Mouse (Mus musculus): ENCODE measurements around the gene Cerk.

Gene Cerk

GRCm38 (mm10) chr15:86159719-86160118 lies 26.2 kb downstream of the Cerk start:
- DNase-seq = peak in 1 of 2 experiments; percentile 40

GRCm38 (mm10) chr15:86159093-86159492 lies 26.8 kb downstream of the Cerk start:
- no peak for DNase-seq

DNA sequence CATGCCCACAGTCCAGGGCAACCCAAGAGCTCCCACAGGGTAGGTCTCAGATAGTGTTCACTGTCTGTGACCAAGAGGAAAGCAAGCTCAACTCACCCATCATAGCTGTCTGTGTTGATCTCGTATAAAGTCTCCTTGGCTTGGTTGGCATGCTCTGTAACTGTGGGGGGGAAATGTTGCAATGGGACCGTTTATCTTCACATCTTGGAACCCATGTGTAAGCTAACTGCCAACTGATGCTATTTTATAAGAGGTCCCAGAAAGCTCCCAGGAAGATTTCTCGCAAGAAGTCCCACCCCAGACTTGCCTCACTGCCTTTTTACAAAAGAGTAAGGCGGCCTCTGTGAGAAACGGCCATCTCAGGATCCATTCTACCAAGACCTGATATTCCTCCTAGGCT lies 29.4 kb downstream of the Cerk start:
- no peak for DNase-seq

- no peak for DNase-seq
Observed at GRCm38 (mm10) chr15:86153481-86153960, 32.4 kb downstream of the Cerk start.

GRCm38 (mm10) chr15:86150593-86150992 lies 35.3 kb downstream of the Cerk start:
- DNase-seq = no peak

- DNase-seq = no peak
Observed at GRCm38 (mm10) chr15:86146922-86147321, 39.0 kb downstream of the Cerk start.

- no peak for DNase-seq
Observed at GRCm38 (mm10) chr15:86145046-86145445, 40.9 kb downstream of the Cerk start.

DNA sequence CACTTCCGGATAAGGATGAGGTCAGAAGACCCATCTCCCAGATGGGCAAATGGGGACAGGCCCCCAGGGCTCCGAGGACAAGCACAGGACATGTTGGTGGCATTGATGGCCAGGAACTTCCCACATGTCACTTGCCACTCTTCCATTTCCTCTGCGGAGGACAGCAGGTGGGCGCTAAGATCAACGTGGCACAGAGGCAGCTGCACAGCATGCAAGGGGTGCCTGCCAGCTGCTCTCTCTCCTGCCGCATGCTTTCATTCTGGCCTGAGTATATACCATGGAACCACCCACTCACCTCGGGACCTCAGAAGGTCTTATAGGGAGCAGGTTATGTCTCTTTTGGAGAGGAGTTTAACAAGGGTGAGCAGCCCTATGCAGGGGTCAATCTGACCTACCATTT lies 41.4 kb downstream of the Cerk start:
- no peak for DNase-seq

GRCm38 (mm10) chr15:86140323-86140722 lies 45.6 kb downstream of the Cerk start:
- peak; percentile 67 to 72 for DNase-seq

DNA sequence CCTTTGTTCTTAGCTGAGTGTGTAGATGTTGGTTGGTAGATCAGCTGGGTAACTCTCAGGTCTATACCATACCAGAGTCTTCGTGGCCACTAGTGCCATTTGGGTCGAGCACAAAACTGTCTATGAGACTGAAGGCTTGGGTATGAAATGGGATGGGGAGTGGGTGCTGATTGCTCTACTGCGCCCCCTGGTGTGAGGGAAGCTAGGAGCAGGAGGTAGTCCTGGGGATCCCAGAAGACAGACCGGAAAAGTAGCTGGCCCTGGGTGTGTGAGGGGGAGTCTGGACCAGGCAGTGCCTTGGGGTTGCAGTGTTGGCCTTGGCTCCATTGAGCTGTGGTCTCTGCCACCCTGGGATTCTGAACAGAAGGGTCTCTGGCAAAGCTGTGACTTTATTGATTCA lies 48.3 kb downstream of the Cerk start:
- DNase-seq = peak; percentile 74 to 77

DNA sequence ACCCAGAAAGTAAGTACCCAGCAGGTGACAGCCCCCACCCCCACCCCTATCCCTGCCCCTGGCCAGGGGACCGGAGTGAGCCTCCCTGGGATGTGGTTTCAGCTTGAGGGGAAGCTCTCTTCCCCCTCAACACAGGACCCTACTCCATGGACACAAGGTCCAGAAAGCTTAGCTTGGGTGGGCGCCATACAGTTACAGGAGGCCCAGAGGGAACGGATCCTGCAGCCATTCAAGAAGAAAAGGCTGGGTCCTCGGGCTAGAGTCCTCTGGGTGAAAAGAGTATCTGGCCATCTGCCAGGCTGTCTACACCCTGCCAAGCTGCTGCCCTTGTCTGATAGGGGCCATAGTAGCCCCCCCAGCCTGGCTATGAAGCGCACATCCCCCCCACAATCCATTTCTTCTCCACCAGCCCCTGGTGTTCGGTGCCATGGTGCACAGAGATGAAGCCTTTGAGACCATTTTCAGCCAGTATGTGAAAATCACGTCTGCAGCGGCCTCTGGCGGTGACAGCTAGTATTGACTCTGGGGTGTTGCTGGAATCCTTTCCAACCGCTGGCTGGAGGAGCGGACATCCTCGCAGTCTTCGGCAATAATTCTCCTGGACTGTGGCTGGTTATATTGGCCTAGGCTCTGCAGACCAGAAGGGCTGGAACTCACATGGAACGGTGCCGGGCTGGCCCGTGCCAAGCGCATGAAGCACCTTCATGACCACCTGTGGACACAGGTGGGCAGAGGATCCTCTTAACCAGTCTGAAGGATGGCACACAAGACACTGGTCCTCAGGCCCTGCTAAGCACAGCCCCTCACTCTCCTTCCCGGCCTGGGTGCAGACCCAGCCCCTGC lies 50.8 kb downstream of the Cerk start:
- DNase-seq = peak; percentile 83 to 84

GRCm38 (mm10) chr15:86130657-86131056 lies 55.3 kb downstream of the Cerk start:
- no peak for DNase-seq

GRCm38 (mm10) chr15:86129036-86129435 lies 56.9 kb downstream of the Cerk start:
- DNase-seq = no peak

GRCm38 (mm10) chr15:86124359-86124758 lies 61.6 kb downstream of the Cerk start:
- DNase-seq = peak; percentile 87 to 88

GRCm38 (mm10) chr15:86123409-86123808 lies 62.5 kb downstream of the Cerk start:
- no peak for DNase-seq

- no peak for DNase-seq
Observed at GRCm38 (mm10) chr15:86122261-86122949, 63.5 kb downstream of the Cerk start.

DNA sequence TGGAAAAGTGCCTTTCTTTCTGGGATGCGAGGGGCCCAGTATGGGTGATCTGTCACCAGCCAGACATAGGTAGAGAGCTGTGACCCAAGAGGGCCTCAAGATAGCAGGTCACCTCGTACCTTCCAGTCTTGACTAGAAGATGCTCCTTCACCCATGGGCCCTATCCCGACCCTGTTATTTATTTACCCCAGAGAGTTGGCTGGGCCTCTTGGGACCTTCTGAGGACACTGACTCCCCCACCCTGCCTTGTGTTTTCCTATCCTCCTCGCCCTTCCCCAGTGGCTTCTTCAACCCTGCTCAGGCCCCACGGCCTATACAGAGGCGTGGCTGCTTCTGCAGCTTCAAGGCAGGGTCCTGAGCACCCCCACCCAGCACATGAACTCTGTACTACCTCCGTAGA lies 66.8 kb downstream of the Cerk start:
- no peak for DNase-seq

- DNase-seq = no peak
Observed at GRCm38 (mm10) chr15:86117115-86118100, 68.5 kb downstream of the Cerk start.

- no peak for DNase-seq
Observed at GRCm38 (mm10) chr15:86116421-86116820, 69.5 kb downstream of the Cerk start.

DNA sequence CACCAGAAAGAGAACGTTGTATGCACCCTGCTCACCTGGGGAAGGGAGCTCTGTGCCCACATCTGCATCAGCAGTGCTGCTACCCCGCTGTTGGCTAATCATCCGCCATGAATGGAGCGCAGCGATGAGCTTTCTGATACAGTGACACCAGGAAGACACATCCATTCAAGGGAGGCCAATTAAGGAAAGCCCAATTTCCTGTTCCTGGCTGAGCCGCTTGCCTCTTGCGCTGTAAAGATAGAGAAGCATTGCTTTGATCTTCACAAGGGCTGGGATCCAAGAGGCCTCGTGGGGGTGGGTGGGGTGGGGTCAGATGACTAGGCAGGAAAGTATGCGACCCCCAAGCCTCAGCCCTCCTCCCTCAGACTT lies 72.6 kb downstream of the Cerk start:
- no peak for DNase-seq

- no peak for DNase-seq
Observed at GRCm38 (mm10) chr15:86112707-86113341, 73.1 kb downstream of the Cerk start.

DNA sequence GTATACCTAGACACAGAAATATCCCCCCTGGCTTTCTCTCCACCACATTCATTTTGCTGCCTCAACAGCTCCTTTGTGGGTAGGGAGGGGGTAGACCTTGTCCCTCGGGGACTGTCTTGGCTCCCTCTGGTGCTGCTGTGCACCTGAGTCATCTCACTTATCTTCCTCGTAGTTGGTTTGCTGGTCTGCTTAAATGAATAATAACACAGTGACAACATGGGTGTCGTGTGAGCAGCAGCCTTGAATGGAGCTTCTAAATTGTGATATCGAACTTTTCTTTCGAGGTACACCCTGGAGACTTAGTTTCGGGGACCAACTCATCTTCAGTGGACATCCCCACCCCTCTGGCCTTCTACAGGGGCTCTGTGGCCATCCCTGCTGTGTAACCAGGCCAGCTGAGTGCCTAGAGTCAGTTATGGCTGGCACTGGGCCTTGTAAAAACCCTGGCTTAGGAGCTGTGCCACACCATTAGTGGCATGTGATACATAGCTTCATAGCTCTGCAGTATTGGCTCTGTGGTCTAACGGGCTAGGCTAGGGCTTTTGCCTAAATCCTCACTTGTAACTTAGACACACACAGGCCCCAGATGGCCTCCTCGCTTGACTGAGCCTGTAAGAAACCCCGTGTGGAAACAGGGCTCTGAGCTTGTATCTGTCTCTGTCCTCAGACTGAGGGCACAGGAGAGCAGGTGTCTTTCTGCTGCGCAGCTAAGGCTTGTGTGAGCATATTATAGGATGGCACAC lies 75.4 kb downstream of the Cerk start:
- DNase-seq = peak; percentile 34 to 35
